Mouse (Mus musculus) bone marrow, adult 2 months (tissue): ENCODE measurements around the gene Ubqln4.

Experiments
- CTCF ChIP-seq: fragments of 200-500 bp; IDR thresholded peaks from 2 replicates; pipeline ENCODE4 v1.5.1; 2011; ENCODE audit warnings: low read length, control low read depth; ENCODE audit not compliant: control insufficient read depth, insufficient read depth
- POLR2A ChIP-seq: fragments of 200-500 bp; IDR thresholded peaks from 2 replicates; pipeline ENCODE4 v1.6.1; 2011; ENCODE audit warnings: low read depth, mild to moderate bottlenecking, control low read depth, low read length, borderline replicate concordance; ENCODE audit not compliant: control insufficient read depth

- TF ChIP-seq CTCF (no peak), POLR2A (no peak)
These were observed 2.0 kb upstream of the Ubqln4 start for GRCm38 (mm10) chr3:88551586-88551985.
